Mouse (Mus musculus): ENCODE data around the gene Txn2. TPM values are rescaled to one million over a fixed set of nuclear protein-coding genes. Genes with fewer than 3 reads are reported as not detected.

Txn2 gene
- polyA plus RNA-seq, 1 experiment from 2014 or later: 182 TPM

- H3K9me3 ChIP-seq (ENCODE audit: control insufficient read depth, low read length): no peaks in the 10 kb centered on the region
- H3K36me3 ChIP-seq (ENCODE audit: control insufficient read depth, insufficient read depth, low read length): peaks cover 37% of the 10 kb centered on the region
- no peak overlapping the region for H3K9ac ChIP-seq (ENCODE audit: low read length)
- H3K27ac ChIP-seq (ENCODE audit: low read length): no peak overlapping the region
- WGBS: 42% methylated on average over 5 of the region's 5 CpGs
- ATAC-seq (ENCODE audit: low read depth): no peak
- H3K4me2 ChIP-seq (ENCODE audit: low read depth, low read length): no peak overlapping the region
- peaks cover 15% of the 10 kb centered on the region for H3K27me3 ChIP-seq (ENCODE audit: control insufficient read depth, insufficient read depth, low read depth, low read length)
- H3K4me3 ChIP-seq (ENCODE audit: low read length): no peak overlapping the region
- peaks cover 15% of the 10 kb centered on the region for H3K4me1 ChIP-seq (replicated peaks; ENCODE audit: control insufficient read depth, insufficient read depth, low read length)
Observed at GRCm38 (mm10) chr15:77957625-77958024, 28.8 kb upstream of the Txn2 start.

- Histone ChIP-seq H3K4me1 (replicated peaks; ENCODE audit: control insufficient read depth, insufficient read depth, low read length) (peaks cover 15% of the 10 kb centered on the region), H3K4me3 (ENCODE audit: low read length) (peak within 1 kb of the TSS; percentile 54), H3K27ac (ENCODE audit: low read length) (no peak within 1 kb of the TSS), H3K36me3 (ENCODE audit: control insufficient read depth, insufficient read depth, low read length) (peaks cover 28% of the 10 kb centered on the region), H3K9ac (ENCODE audit: low read length) (peak within 1 kb of the TSS; percentile 44), H3K9me3 (ENCODE audit: control insufficient read depth, low read length) (no peaks in the 10 kb centered on the region), H3K27me3 (ENCODE audit: control insufficient read depth, insufficient read depth, low read depth, low read length) (peaks cover 15% of the 10 kb centered on the region), H3K4me2 (ENCODE audit: low read depth, low read length) (peak within 1 kb of the TSS; percentile 76)
- ATAC-seq (ENCODE audit: low read depth): peak; percentile 93
- WGBS: under 1% methylated on average over 39 of the region's 39 CpGs
Observed at GRCm38 (mm10) chr15:77956404-77956901, 27.6 kb upstream of the Txn2 start, which contains the start of gene Foxred2. TSS of gene Foxred2 (minus strand) at chr15:77956722.

GRCm38 (mm10) chr15:77955440-77956403, 26.9 kb upstream of the Txn2 start:
- ATAC-seq (ENCODE audit: low read depth): peak; percentile 23
- WGBS: 7% methylated on average over 52 of the region's 52 CpGs
- Histone ChIP-seq H3K27ac (ENCODE audit: low read length) (no peak overlapping the region), H3K4me3 (ENCODE audit: low read length) (peak overlapping the region; percentile 54), H3K36me3 (ENCODE audit: control insufficient read depth, insufficient read depth, low read length) (peaks cover 20% of the 10 kb centered on the region), H3K4me2 (ENCODE audit: low read depth, low read length) (peak overlapping the region; percentile 76), H3K27me3 (ENCODE audit: control insufficient read depth, insufficient read depth, low read depth, low read length) (peaks cover 15% of the 10 kb centered on the region), H3K4me1 (replicated peaks; ENCODE audit: control insufficient read depth, insufficient read depth, low read length) (peaks cover 15% of the 10 kb centered on the region), H3K9me3 (ENCODE audit: control insufficient read depth, low read length) (no peaks in the 10 kb centered on the region), H3K9ac (ENCODE audit: low read length) (peak overlapping the region; percentile 44)

GRCm38 (mm10) chr15:77954362-77954761, 25.6 kb upstream of the Txn2 start:
- WGBS: 79% methylated on average over 2 of the region's 2 CpGs
- Histone ChIP-seq H3K9me3 (ENCODE audit: control insufficient read depth, low read length) (no peaks in the 10 kb centered on the region), H3K27me3 (ENCODE audit: control insufficient read depth, insufficient read depth, low read depth, low read length) (peaks cover 15% of the 10 kb centered on the region), H3K4me3 (ENCODE audit: low read length) (no peak overlapping the region), H3K9ac (ENCODE audit: low read length) (no peak overlapping the region), H3K4me1 (replicated peaks; ENCODE audit: control insufficient read depth, insufficient read depth, low read length) (peaks cover 15% of the 10 kb centered on the region), H3K36me3 (ENCODE audit: control insufficient read depth, insufficient read depth, low read length) (peaks cover 7% of the 10 kb centered on the region), H3K4me2 (ENCODE audit: low read depth, low read length) (no peak overlapping the region), H3K27ac (ENCODE audit: low read length) (no peak overlapping the region)
- ATAC-seq (ENCODE audit: low read depth): no peak

- no peak overlapping the region for H3K4me3 ChIP-seq (ENCODE audit: low read length)
- H3K27ac ChIP-seq (ENCODE audit: low read length): no peak overlapping the region
- H3K9ac ChIP-seq (ENCODE audit: low read length): no peak overlapping the region
- ATAC-seq (ENCODE audit: low read depth): no peak
- 74% methylated on average over 3 of the region's 3 CpGs for WGBS
- H3K4me2 ChIP-seq (ENCODE audit: low read depth, low read length): no peak overlapping the region
- H3K9me3 ChIP-seq (ENCODE audit: control insufficient read depth, low read length): no peaks in the 10 kb centered on the region
- H3K36me3 ChIP-seq (ENCODE audit: control insufficient read depth, insufficient read depth, low read length): no peaks in the 10 kb centered on the region
- peaks cover 15% of the 10 kb centered on the region for H3K4me1 ChIP-seq (replicated peaks; ENCODE audit: control insufficient read depth, insufficient read depth, low read length)
- peaks cover 15% of the 10 kb centered on the region for H3K27me3 ChIP-seq (ENCODE audit: control insufficient read depth, insufficient read depth, low read depth, low read length)
Observed at GRCm38 (mm10) chr15:77952921-77953320, 24.1 kb upstream of the Txn2 start.

- Histone ChIP-seq H3K4me1 (replicated peaks; ENCODE audit: control insufficient read depth, insufficient read depth, low read length) (no peaks in the 10 kb centered on the region), H3K27me3 (ENCODE audit: control insufficient read depth, insufficient read depth, low read depth, low read length) (no peaks in the 10 kb centered on the region), H3K4me2 (ENCODE audit: low read depth, low read length) (no peak overlapping the region), H3K36me3 (ENCODE audit: control insufficient read depth, insufficient read depth, low read length) (no peaks in the 10 kb centered on the region), H3K9me3 (ENCODE audit: control insufficient read depth, low read length) (no peaks in the 10 kb centered on the region), H3K4me3 (ENCODE audit: low read length) (no peak overlapping the region), H3K27ac (ENCODE audit: low read length) (no peak overlapping the region), H3K9ac (ENCODE audit: low read length) (no peak overlapping the region)
- 81% methylated on average over 7 of the region's 7 CpGs for WGBS
- no peak for ATAC-seq (ENCODE audit: low read depth)
Observed at GRCm38 (mm10) chr15:77949061-77949460, 20.3 kb upstream of the Txn2 start.

GRCm38 (mm10) chr15:77945711-77946110, 16.9 kb upstream of the Txn2 start:
- Histone ChIP-seq H3K27me3 (ENCODE audit: control insufficient read depth, insufficient read depth, low read depth, low read length) (no peaks in the 10 kb centered on the region), H3K4me1 (replicated peaks; ENCODE audit: control insufficient read depth, insufficient read depth, low read length) (no peaks in the 10 kb centered on the region), H3K9me3 (ENCODE audit: control insufficient read depth, low read length) (no peaks in the 10 kb centered on the region), H3K4me2 (ENCODE audit: low read depth, low read length) (no peak overlapping the region), H3K9ac (ENCODE audit: low read length) (no peak overlapping the region), H3K27ac (ENCODE audit: low read length) (no peak overlapping the region), H3K36me3 (ENCODE audit: control insufficient read depth, insufficient read depth, low read length) (no peaks in the 10 kb centered on the region), H3K4me3 (ENCODE audit: low read length) (no peak overlapping the region)
- 84% methylated on average over 4 of the region's 4 CpGs for WGBS
- ATAC-seq (ENCODE audit: low read depth): no peak

- H3K4me3 ChIP-seq (ENCODE audit: low read length): no peak overlapping the region
- no peaks in the 10 kb centered on the region for H3K9me3 ChIP-seq (ENCODE audit: control insufficient read depth, low read length)
- no peak overlapping the region for H3K9ac ChIP-seq (ENCODE audit: low read length)
- no peak overlapping the region for H3K27ac ChIP-seq (ENCODE audit: low read length)
- WGBS: 62% methylated on average over 3 of the region's 3 CpGs
- no peak overlapping the region for H3K4me2 ChIP-seq (ENCODE audit: low read depth, low read length)
- H3K4me1 ChIP-seq (replicated peaks; ENCODE audit: control insufficient read depth, insufficient read depth, low read length): no peaks in the 10 kb centered on the region
- no peaks in the 10 kb centered on the region for H3K27me3 ChIP-seq (ENCODE audit: control insufficient read depth, insufficient read depth, low read depth, low read length)
- no peak for ATAC-seq (ENCODE audit: low read depth)
- no peaks in the 10 kb centered on the region for H3K36me3 ChIP-seq (ENCODE audit: control insufficient read depth, insufficient read depth, low read length)
Observed at GRCm38 (mm10) chr15:77941563-77941962, 12.8 kb upstream of the Txn2 start.

GRCm38 (mm10) chr15:77938516-77938915, 9.7 kb upstream of the Txn2 start:
- H3K4me3 ChIP-seq (ENCODE audit: low read length): no peak overlapping the region
- WGBS: 71% methylated on average over 5 of the region's 5 CpGs
- ATAC-seq (ENCODE audit: low read depth): no peak

More at GRCm38 (mm10) chr15:77938516-77938915, 9.7 kb upstream of the Txn2 start:
- Histone ChIP-seq H3K27ac (ENCODE audit: low read length) (no peak overlapping the region), H3K9me3 (ENCODE audit: control insufficient read depth, low read length) (no peaks in the 10 kb centered on the region), H3K36me3 (ENCODE audit: control insufficient read depth, insufficient read depth, low read length) (no peaks in the 10 kb centered on the region), H3K27me3 (ENCODE audit: control insufficient read depth, insufficient read depth, low read depth, low read length) (no peaks in the 10 kb centered on the region), H3K4me1 (replicated peaks; ENCODE audit: control insufficient read depth, insufficient read depth, low read length) (no peaks in the 10 kb centered on the region), H3K4me2 (ENCODE audit: low read depth, low read length) (no peak overlapping the region), H3K9ac (ENCODE audit: low read length) (no peak overlapping the region)

All from lung, embryonic 16.5 days (tissue).